8 mouse cellular contexts compared by ENCODE assay signal in the genomic region with DNA sequence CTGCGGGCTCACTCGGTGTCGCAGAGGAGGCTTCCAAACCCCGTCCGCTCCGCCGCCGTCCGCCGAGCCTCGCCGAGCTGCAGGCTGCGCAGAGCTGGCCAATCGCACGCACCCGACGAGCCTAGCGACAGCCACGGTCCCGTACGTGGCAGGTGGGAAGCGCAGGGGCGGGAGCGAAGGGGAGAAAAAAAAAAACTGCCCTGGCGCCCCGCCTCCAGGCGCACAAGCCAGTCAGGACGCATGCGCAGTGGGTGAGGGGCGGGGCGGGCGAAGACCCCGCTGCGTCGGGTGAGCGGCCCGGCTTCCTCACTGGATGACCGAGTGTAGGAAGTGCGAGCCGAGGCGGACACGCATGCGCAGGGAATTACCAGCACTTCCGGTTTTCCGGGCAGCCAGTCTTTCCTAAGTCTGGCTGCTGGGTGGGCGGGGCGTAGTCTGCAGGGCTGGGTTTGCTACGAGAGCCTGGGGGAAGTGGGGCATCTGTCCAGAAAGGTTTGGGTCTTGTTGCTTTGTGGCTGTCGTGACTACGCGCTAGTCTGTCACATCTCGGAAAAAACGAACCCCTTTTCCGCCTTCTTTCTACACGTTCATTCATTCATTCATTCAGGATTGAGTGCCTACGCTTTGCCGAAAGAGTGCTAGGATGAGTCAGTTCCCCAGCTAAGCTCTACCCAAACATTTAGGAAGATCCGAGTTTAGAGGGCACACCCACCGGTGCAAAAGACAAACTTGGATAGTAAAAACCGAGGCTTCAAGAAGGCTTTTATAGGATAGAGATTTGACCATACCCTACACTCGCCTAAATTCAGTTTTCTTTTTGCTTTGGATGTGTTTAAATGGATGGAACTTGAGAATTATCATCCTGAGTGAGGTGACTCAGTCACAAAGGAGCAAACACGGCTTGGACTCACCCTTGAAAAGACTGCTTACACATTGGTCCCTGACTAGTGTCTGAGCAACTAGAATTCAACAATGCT. TPM values are rescaled to one million over a fixed set of nuclear protein-coding genes. Genes with fewer than 3 reads are reported as not detected.
DNase-seq lines count a peak whose midpoint lies in the region; ATAC-seq and TF ChIP-seq lines count a peak whose summit lies in the region.

A gene (minus strand): TSS at position 227 of the 977 bp plus-strand sequence.

- TF ChIP-seq CTCF in kidney, adult 2 months (conservative IDR thresholded peaks at IDR 0.05; ENCODE audit: insufficient read depth, insufficient read length, low read depth, low read length): no peak
- no peak for TF ChIP-seq CTCF in spleen, adult 2 months (IDR thresholded peaks at IDR 0.05; ENCODE audit: extremely low read depth, insufficient read depth, insufficient read length, insufficient replicate concordance)

- peak; percentile 97 for ATAC-seq in embryonic facial prominence, embryonic 13.5 days (ENCODE audit: insufficient number of reproducible peaks, insufficient read depth, low FRiP score, low TSS enrichment, low read depth)
- peak; percentile 98 for ATAC-seq in limb, embryonic 12.5 days (ENCODE audit: insufficient number of reproducible peaks, insufficient read depth, low FRiP score, low TSS enrichment, low read depth)
- peak; percentile 99 for ATAC-seq in midbrain, embryonic 15.5 days (replicated peaks)

- H3K9me3 ChIP-seq in embryonic facial prominence, embryonic 13.5 days: no peaks in the 10 kb centered on the region
- no peaks in the 10 kb centered on the region for H3K9me3 ChIP-seq in limb, embryonic 12.5 days
- no peaks in the 10 kb centered on the region for H3K9me3 ChIP-seq in midbrain, embryonic 15.5 days

- H3K27ac ChIP-seq in embryonic facial prominence, embryonic 13.5 days: peak within 1 kb of the TSS; percentile 98
- H3K27ac ChIP-seq in kidney, adult 2 months (ENCODE audit: insufficient read depth, low read depth, low read length): peak within 1 kb of the TSS; percentile 65
- H3K27ac ChIP-seq in limb, embryonic 12.5 days: peak within 1 kb of the TSS; percentile 99
- H3K27ac ChIP-seq in midbrain, embryonic 15.5 days: peak within 1 kb of the TSS; percentile 96
- peak within 1 kb of the TSS; percentile 82 for H3K27ac ChIP-seq in spleen, adult 2 months (ENCODE audit: insufficient read depth, low read length)

- no peak for TF ChIP-seq POLR2A in kidney, adult 2 months (IDR thresholded peaks at IDR 0.05; ENCODE audit: low read depth, low read length)
- TF ChIP-seq POLR2A in spleen, adult 2 months (IDR thresholded peaks at IDR 0.05; ENCODE audit: low read depth, low read length): no peak; the same call in 1 of the 2 replicates

- H3K36me3 ChIP-seq in embryonic facial prominence, embryonic 13.5 days: peaks cover 2% of the 10 kb centered on the region
- H3K36me3 ChIP-seq in kidney, adult 2 months (ENCODE audit: control insufficient read depth, insufficient read depth, low read length): no peaks in the 10 kb centered on the region
- peaks cover 2% of the 10 kb centered on the region; the same call in 1 of the 2 replicates for H3K36me3 ChIP-seq in limb, embryonic 12.5 days
- H3K36me3 ChIP-seq in midbrain, embryonic 15.5 days (replicated peaks): no peaks in the 10 kb centered on the region
- H3K36me3 ChIP-seq in spleen, adult 2 months (ENCODE audit: control insufficient read depth, insufficient read depth, low read length): no peaks in the 10 kb centered on the region

- H3K4me3 ChIP-seq in embryonic facial prominence, embryonic 13.5 days: peak within 1 kb of the TSS; percentile 82
- peak within 1 kb of the TSS; percentile 72 for H3K4me3 ChIP-seq in kidney, adult 2 months (ENCODE audit: insufficient read depth, low read depth, low read length)
- H3K4me3 ChIP-seq in limb, embryonic 12.5 days (replicated peaks): peak within 1 kb of the TSS; percentile 78
- H3K4me3 ChIP-seq in midbrain, embryonic 15.5 days: peak within 1 kb of the TSS; percentile 77
- H3K4me3 ChIP-seq in spleen, adult 2 months (ENCODE audit: extremely low read depth, insufficient read depth, insufficient read length): peak within 1 kb of the TSS; percentile 78

- WGBS in embryonic facial prominence, embryonic 13.5 days: under 1% methylated on average over 62 of the region's 62 CpGs
- WGBS in kidney, adult 2 months: under 1% methylated on average over 61 of the region's 62 CpGs
- WGBS in limb, embryonic 12.5 days: under 1% methylated on average over 60 of the region's 62 CpGs
- WGBS in midbrain, embryonic 15.5 days: under 1% methylated on average over 62 of the region's 62 CpGs
- WGBS in spleen, adult 2 months: 1% methylated on average over 61 of the region's 62 CpGs

- DNase-seq in 3134 (ENCODE audit: extremely low read depth, insufficient read length, low spot score): peak; percentile 99
- DNase-seq in adrenal gland, postnatal 36 days: peak; percentile 99 to 100
- peak; percentile 99 for DNase-seq in heart, adult 18-20 months
- DNase-seq in kidney, adult 2 months: peak; percentile 100
- DNase-seq in spleen, adult 2 months (ENCODE audit: low read depth in 1 of 2, low spot score in 2 of 2): peak; percentile 88 to 96

- H3K4me1 ChIP-seq in embryonic facial prominence, embryonic 13.5 days: peaks cover 17% of the 10 kb centered on the region
- H3K4me1 ChIP-seq in kidney, adult 2 months (ENCODE audit: control insufficient read depth, insufficient read depth, low read length): peaks cover 12% of the 10 kb centered on the region; the same call in 1 of the 2 replicates
- H3K4me1 ChIP-seq in limb, embryonic 12.5 days (replicated peaks): peaks cover 10% of the 10 kb centered on the region
- H3K4me1 ChIP-seq in midbrain, embryonic 15.5 days: peaks cover 22% of the 10 kb centered on the region
- peaks cover 4% of the 10 kb centered on the region; the same call in 1 of the 2 replicates for H3K4me1 ChIP-seq in spleen, adult 2 months (ENCODE audit: control insufficient read depth, insufficient read depth, insufficient read length)

- peak within 1 kb of the TSS; percentile 73 for H3K4me2 ChIP-seq in embryonic facial prominence, embryonic 13.5 days
- peak within 1 kb of the TSS; percentile 68 for H3K4me2 ChIP-seq in limb, embryonic 12.5 days
- peak within 1 kb of the TSS; percentile 65 for H3K4me2 ChIP-seq in midbrain, embryonic 15.5 days

- no peaks in the 10 kb centered on the region for H3K27me3 ChIP-seq in embryonic facial prominence, embryonic 13.5 days
- H3K27me3 ChIP-seq in kidney, adult 2 months (replicated peaks; ENCODE audit: control insufficient read depth, insufficient read depth, low read length): no peaks in the 10 kb centered on the region
- H3K27me3 ChIP-seq in limb, embryonic 12.5 days: no peaks in the 10 kb centered on the region
- H3K27me3 ChIP-seq in midbrain, embryonic 15.5 days (replicated peaks): no peaks in the 10 kb centered on the region
- H3K27me3 ChIP-seq in spleen, adult 2 months (ENCODE audit: control insufficient read depth, insufficient read depth, low read length): no peaks in the 10 kb centered on the region

- peak within 1 kb of the TSS; percentile 88 for H3K9ac ChIP-seq in embryonic facial prominence, embryonic 13.5 days
- H3K9ac ChIP-seq in limb, embryonic 12.5 days (replicated peaks): peak within 1 kb of the TSS; percentile 85
- H3K9ac ChIP-seq in midbrain, embryonic 15.5 days: peak within 1 kb of the TSS; percentile 78

RNA-seq across cellular contexts. Expression of the gene that starts here (rescaled TPM):
- 10 to 100 TPM; 66.5 to 67.4 TPM for total RNA-seq in adrenal gland, postnatal 36 days (2021)
- 136 and 144 TPM in 2 replicates for polyA plus RNA-seq in embryonic facial prominence, embryonic 13.5 days (2015; fragmentation: Nextera tagmentation; extraction: Ambion mirVana)
- 10 to 100 TPM; 40.4 to 45.4 TPM for total RNA-seq in heart, adult 18-20 months (2021)
- polyA plus RNA-seq in kidney, adult 2 months (2012; rRNA removed): 85.0 and 94.9 TPM in 2 replicates
- polyA plus RNA-seq in limb, embryonic 12.5 days (2016; fragmentation: Nextera tagmentation; extraction: Ambion mirVana): 132 and 137 TPM in 2 replicates
- polyA plus RNA-seq in midbrain, embryonic 15.5 days (2015; fragmentation: Nextera tagmentation; extraction: Ambion mirVana): 150 and 155 TPM in 2 replicates
- polyA plus RNA-seq in spleen, adult 2 months (2012; rRNA removed): 36.5 and 41.5 TPM in 2 replicates

Comparison
In these comparisons a context has a peak if more than half of its experiments do, and no peak if none do; other contexts are left out.
1. Peak in every context shown above with its lines: DNase-seq, ATAC-seq, H3K4me3 ChIP-seq and H3K27ac ChIP-seq.